Mouse (Mus musculus): ENCODE measurements at regions not wholly inside any gene's neighbourhood (a gene's known extent, or its start where the extent isn't known, plus 50 kb on each side); places are given as distances from the start of the nearest gene placed in this dataset.

DNA sequence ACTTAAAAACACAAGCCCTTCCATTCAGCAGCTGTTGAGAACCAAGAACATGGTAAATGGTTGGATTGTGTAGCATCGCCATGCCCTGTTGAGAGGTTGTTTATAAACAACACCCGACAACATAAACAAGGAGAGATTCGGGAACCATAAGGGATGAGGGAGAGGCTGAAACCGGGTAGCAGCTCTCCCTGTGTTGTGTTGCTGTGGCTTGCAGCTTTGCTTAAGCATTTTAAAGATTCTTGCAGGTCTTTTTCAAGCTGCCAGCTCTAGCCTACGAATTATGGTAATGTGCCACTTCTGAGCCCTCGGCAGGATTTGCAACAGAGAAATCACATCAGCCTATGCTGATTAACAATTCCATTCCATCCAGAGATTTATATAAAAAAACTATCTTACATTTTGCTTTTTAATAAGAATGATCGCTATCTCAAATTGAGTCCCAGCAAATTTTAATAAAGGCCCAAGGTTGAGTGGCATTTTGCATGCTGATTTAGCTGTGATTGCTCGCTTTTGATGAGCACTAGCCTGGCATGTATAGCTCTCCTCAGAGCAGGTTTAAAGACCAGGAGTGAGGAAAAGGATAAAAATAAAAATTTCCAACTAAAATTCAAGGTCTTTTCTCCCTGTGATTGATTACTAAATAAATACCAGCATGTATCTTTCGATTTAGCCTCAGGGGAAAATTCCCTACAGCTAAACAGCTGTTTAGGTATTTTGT lies 445.7 kb upstream of the 4930412O13Rik start:
- in situ Hi-C loops (cut with MboI, MseI), result no loop called here

DNA sequence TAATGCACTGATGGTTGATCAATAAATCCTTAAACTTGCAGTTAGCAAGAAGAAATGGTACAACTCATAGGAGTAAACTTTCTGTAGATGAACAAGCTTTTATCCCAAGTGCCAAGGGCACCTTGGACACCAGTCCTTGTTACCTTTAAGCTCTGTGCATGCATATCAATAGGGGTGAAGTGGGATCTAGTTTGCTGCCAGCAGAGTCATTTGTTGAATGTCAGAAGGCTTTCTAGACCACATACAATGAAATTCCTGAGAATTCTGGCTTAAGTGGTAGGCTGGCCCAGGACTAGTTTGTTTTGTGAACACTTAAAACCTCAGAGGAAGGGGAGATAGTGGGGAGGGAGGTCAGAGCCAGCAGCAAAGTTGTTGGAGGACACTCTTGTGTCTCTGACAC lies 437.9 kb upstream of the 4930412O13Rik start:
- in situ Hi-C loops (cut with MboI, MseI), result no loop called here

DNA sequence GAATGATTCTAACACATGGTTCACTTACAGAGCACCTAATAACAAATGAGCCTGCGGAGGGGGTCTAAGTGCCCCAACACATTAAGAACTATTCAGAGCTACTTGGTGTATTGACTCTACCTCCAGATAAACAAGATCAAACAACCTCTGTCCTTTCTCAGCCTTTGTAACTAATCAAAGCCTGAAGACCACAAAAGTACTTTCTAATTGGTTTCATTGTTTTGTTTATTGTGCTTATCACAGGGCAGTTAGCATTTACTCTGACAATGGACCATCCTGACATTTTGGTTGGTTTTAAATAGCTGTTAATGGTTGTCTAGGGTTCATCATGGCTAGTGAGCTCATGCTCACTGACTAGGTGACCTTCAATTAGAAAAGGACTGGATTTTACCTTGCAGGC lies 435.2 kb upstream of the 4930412O13Rik start:
- in situ Hi-C loops (cut with MboI, MseI), result no loop called here

DNA sequence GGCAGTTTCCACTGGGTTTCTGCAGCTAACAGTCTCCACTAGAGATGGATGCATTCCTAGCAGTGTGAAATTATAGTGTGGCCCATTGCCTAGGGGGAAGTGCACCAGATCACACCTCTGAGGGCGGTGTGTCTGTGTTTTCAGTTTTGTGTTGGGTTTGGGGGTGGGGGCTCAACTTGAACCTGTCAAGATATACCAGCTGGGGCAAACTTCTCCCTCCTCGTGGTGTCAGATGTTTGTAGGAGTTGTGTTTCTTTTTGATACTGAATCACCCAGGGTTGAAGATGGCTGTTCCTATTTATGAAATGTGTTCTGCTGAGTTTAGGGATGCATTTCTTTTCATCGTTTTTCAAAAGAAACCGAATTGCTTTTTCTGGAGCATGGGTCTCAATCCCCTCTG lies 416.6 kb upstream of the 4930412O13Rik start:
- in situ Hi-C loops (cut with MboI, MseI), result no loop called here

DNA sequence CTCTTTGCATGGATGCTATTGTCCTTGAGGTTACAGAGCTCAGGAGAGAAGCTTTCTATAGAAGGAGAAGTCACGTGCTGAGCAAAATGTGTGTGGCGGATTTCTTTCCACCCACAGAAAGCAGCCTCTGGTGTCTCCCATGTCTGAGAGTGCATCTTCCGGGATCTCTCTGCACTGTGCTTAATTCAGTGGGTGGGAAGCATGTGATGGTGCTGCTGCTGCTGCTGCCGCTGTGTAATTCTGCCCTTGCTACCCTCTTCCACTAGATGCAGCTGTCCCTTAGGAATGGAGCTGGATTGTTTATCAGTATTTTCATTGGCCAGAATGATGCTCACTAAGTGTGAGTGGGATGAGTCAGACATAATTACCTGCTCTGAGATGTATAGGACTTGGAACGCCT lies 416.2 kb upstream of the 4930412O13Rik start:
- in situ Hi-C loops (cut with MboI, MseI), result no loop called here

DNA sequence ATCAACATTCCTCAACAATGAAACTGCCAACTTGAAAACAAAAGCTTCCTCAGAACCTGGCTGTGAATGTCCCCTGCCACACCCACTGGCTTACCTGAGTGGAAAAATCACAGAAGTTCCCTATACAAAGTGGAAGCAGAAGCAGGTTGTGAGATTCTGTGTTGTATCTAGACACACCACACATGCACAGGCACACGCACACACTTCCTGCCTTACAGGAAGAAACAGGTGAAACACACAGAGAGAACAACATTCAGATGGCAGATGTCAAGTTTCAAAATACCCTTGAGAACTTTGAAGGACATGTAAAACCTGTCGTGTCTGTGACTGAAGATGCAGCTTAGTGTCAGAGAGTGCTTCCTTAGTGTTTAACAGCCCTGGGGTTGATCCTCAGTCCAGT lies 413.5 kb upstream of the 4930412O13Rik start:
- in situ Hi-C loops (cut with MboI, MseI), result no loop called here

DNA sequence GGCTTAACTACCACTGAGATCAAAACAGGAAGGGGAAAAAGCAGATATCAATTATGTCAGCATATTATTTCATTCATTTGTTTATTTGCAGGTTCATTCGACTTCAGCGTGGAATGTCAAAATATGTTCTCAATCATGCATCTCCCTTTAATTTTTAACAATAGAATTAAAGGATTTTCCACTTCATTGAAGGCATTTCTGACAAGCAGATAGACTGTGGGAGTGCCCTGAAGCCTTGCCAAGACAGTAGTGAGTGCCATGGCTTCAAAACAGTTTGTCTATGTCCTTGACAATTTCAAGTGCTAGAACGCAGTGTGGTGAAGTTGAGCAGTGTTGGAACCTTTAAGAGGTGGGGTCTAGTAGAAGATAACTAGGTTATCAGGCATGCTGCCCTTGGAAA lies 412.4 kb upstream of the 4930412O13Rik start:
- in situ Hi-C loops (cut with MboI, MseI), result no loop called here

DNA sequence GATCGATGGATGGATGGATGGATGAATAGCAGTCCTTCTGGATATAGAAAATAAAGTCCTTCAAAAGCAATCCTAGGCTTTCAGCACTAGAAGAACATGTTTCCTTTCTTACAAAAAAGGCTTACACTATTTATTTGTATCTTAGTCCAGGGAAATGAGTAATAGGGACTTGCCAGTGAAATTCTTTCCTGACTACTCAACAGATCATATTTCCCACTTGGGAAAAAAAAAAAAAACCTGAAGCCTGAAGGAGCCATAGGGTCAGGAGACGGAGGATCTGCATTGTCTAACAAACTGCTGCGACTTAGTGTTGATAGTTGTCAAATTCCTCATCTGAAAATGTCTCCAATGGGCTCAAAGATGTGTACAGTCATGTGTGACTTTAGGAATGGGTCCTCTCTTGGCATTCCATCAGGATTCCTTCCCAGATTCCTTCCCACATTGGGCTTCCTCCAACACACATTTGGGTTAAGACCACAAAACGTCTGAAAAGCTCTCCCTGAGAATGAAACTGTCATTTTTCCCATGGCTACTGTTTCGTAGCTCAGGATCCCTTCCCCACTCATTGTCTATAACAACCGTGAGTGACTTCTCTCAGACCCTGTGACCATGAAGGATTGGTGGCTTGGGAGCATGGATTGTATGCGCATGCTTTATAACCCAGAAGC lies 399.2 kb upstream of the 4930412O13Rik start:
- in situ Hi-C loops (cut with MboI, MseI), result no loop called here

DNA sequence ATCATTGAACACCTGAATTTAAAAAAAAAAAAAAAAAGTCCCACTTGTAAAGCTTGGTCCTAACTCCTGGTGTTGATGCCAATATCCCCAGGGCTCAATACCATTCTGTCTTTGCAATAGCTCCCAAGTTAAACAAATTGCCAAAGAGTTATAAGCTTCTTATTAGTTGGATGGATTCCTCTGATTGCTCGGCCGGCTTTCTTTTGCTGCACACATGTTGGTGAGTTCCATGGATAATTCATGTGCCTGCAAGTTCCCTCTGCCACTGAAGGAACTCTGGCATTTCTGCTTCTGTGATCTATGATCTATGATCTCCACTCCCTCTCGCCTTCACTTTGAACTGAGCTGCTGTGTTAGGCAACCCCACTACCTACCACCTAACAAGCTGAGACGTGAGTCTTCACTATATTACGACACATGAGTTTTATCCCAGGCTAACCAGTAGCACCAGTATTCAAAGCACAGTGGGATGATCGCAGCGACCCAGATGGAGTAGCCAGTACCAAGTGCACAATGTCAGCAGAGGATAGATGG lies 393.6 kb upstream of the 4930412O13Rik start:
- in situ Hi-C loops (cut with MboI, MseI), result no loop called here

DNA sequence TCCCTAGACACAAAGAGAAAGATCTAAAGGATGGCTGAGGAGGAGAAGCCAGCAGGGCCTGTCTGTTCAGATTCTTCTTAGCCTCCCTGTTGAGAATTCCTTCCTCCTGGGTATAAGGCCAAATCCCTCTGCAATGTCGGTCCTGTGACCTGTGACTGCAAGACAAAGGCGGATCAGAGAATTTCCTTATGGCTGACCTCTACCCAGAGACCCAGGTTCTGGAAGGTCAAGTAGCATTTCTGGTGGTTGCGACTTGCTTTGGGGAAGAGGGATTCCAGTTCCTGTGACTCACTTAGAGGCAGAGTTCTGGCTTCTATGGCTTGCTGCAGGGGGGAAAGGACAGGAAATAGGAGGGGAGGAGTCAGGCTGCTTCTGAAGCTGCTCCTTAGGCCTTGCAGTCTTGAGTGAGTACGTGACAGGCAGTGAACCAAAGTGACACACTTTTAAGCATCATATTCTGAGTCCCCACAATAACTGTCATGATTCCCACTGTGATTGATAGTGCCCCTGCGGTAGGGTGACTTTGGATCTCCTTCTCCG lies 387.4 kb upstream of the 4930412O13Rik start:
- in situ Hi-C loops (cut with MboI, MseI), result no loop called here

DNA sequence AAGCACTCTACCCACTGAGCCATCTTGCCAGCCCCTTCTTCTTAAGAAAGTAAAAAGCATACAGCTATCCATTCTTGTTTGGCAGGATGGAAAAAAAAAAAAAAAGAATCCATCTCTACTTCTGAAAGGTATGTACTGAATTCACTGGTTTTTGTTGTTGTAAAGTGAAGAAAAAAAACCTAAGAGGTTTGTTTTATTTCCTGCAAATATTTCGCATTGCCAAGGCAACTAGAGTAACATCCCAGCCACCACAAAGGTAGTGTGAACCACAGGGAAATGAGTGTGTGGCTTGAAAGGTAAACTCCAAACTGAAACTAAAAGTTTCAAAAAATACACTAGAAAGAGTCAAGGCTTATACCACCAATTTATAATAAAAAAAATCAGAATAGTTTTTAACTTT lies 361.0 kb upstream of the 4930412O13Rik start:
- in situ Hi-C loops (cut with MboI, MseI), result no loop called here

DNA sequence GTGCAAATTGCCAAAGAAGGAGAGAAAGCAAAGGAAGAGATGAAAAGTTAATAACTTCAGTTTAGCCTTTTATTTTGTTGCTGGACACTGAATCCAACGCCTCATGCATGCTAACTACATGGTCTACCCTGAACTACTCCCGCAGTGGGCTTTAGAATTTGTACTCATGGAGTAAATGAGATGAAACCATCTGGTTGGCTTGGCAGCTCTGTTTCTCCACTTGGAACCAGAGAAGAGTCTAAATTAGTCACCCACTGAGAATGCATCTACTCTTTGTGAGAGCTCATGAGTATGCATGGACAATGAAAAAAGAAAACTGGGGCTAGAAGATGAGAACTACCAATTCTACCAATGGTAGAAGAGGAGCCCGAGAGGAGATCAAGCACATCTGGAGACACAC lies 355.1 kb upstream of the 4930412O13Rik start:
- in situ Hi-C loops (cut with MboI, MseI), result no loop called here

DNA sequence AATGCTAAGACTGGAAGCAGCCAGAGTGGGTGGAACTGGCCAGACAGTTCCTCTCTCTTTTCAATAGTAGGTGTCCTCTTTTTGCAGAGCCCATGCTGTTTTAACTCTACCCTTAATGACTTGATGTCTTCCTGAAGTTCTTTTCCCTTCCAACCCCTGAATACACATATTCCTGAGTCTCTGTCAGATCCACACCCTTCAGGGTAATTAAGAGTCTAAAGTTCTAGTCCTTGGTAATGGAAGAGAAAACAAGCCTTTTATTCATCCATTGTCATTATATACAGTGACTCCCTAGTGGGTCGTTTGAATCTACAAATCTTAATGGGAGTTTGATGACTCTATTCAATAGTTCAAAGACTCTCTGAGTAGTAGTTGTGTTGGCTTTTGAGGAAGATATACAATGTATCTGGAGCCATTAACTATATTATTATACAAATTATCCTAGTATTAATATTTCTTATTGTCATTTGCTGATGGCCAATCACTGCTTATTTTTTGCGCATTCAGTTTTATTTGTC lies 345.9 kb upstream of the 4930412O13Rik start:
- in situ Hi-C loops (cut with MboI, MseI), result no loop called here

DNA sequence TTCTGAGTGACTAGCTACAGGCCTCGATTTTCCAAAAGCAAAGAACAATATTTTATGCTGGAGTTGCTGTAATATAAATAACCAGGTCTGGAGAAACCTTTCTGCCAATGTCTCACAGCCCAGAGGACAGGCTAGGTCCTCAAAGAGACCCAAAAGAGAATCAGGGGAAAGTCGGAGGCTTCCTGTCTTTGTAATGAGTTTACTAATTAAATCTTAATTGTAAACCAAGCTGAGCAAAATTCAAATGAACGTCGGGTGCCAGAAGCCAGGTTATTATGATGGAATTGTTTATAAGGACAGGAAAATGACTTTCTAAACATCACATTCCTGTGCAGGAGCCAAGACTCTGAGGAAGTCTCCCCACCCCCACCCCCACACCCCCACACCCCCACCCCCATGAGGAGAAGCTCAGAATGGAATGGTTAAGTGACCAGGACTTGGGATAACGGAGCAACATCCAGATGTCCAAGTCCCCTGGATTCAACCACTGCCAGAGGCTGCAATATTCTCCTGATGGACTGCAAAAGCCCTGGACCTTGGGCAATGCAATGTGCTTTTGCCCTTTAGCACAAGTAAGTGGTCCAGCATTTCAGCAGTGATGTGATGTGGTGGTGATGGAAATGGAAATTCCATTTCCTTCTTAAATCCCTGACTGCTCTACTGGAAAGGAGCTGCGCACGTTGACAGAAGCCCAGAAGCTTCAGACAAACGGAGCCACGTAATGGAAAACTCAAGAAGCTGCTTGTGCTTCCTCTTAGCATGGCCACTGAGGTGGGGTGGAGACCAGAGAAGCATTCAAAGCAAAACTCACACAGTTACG lies 333.1 kb upstream of the 4930412O13Rik start:
- in situ Hi-C loops (cut with MboI, MseI), result no loop called here

DNA sequence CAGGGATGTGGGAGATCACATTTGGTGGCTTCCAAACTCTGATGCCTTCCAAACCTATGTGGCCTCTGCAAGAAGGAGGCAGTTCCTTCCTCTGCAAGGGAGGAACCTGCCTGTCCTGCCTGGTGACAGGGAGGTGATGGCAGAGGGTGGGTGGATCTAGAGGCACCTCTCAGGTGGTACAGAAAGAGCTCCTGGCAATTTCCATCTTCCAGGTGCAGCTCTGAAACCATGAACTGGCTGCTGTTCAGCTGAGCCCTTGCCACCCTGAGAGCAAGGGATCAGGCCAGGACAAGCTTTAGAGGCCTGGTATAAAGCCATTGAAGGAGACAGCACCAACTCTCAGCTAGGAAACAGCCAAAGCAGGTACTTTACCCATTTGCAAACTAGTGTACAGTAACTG lies 327.7 kb upstream of the 4930412O13Rik start:
- in situ Hi-C loops (cut with MboI, MseI), result loop anchor here (10.0 kb wide), 1 partner anchor 471 kb away; no protein-coding TSS in a partner anchor

DNA sequence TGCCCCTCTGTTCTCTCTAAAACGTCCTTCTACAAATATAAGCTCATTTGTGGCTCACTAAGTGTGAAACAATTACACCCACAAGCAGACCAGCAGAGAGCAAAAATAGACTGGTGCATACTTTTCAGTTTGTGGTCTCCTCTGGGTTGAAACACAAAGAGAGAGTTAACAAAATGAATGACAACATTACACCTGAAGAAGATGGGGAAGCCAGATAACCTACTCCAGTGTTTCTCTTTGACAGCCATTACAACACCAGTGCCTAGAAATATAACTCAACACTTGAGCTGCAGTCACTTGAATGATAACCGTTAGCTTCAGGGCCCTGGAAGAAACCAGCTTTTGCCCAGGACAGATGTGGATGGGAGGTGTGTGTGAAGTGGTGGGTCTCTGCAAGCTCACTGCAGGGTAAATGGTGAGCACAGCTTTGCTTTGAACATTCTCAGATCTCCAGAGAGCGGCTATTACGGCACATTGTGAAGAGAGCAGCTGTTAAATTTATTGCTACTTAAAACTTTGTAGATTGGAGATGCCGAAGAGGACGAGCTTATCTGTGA lies 316.5 kb upstream of the 4930412O13Rik start:
- in situ Hi-C loops (cut with MboI, MseI), result no loop called here

DNA sequence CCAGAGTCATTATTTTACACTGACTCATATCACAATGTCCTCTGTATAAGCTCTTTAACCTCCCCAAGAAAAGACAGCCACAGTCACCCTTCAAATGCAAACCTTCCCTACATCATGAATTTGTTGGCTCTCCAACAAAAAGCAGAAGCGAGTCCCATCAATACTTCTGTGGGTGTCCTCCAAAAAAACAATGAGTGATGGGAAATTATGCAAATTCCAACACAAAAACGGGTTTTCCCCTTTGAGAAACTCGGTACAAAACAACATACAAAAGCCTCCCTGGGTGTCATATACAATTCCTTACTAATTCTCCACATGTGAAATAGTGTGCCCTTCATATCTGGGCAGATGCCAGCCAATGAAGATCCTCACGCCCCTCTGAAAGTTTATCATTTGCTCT lies 311.8 kb upstream of the 4930412O13Rik start:
- in situ Hi-C loops (cut with MboI, MseI), result no loop called here

DNA sequence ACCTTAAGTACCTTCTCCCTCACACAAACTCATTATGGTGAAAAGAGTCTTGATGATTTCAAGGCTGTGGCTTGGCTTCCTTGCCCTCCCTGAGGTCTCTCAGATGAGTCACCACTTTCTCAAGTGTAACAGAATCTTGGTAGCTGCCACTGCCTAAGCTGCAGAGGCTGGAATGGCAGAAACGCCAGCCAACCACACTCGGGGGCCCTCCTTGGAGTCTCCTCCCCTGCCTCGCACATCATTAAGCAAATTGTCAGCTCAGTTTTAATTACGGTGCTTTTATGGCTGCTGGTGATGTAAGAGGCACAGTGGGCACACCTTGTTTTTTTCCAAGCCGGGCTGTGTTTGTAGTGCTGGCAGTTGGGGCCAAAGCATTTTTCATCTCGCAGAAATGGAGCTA lies 306.9 kb upstream of the 4930412O13Rik start:
- in situ Hi-C loops (cut with MboI, MseI), result no loop called here

DNA sequence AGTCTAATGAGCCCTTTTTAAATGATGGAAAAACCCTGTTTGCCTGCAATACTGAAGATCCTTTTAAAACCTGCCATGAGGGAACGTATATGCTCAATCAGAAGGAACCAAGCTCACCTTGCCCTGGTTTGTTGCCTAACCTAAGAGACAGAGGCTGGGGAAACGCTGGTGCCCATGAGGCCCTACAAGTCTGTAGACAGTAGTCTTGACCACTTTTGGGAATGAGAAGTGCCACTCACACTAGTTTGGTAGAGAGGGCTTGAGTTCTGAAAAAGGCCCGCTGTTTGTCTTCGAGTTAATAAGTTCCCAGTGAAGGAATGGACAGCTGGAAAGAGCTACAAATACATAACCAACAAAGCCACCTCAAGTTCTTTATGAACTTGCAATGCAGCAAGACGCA lies 306.4 kb upstream of the 4930412O13Rik start:
- in situ Hi-C loops (cut with MboI, MseI), result loop anchor here (5.0 kb wide), 2 partner anchors 108 to 298 kb away; no protein-coding TSS in a partner anchor

DNA sequence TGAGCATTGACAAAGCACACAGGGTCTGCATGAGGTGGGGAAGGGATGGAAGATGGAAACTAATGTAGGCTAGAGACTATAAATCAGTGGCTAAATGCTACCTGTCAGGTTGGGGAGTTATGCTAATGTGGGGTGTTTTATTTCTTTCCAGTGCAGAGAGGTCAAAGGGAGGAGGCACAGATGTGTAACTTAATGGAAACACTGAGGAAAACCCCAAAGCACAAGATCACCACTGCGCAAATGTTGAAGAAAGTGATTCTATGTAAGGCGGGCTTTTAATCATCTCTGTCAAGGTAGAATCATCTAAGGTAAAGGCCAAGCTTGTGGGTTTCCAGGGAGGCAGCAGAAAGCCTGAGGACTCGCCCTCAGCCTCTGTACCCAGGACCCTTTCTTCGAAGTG lies 303.2 kb upstream of the 4930412O13Rik start:
- in situ Hi-C loops (cut with MboI, MseI), result loop anchor here (5.0 kb wide), 2 partner anchors 104 to 294 kb away; no protein-coding TSS in a partner anchor

DNA sequence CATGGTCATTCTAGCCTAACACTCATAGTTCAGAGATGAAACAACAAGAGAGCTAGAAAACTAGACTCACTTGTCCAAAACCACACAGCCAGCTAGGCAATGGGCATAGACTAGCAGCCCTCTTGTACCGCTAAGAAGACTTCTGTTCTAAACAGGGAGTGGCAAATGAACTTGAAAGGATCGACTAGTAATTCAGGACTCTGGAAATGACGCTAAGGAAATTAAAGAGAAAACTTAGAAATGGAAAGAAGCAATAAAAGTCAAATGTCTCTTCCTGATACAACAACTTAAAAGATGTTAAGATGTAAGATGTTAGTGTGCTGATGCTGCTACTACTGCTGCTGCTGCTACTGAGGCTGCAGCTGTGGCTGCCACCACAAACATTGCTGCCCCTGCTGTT lies 293.7 kb upstream of the 4930412O13Rik start:
- in situ Hi-C loops (cut with MboI, MseI), result loop anchor here (10.0 kb wide), 1 partner anchor 1707 kb away; no protein-coding TSS in a partner anchor

Measured in T-helper 1 cell (primary cell).